Mouse (Mus musculus) macrophage (primary cell): ENCODE results near the gene Angpt4. TPM values are rescaled to one million over a fixed set of nuclear protein-coding genes. Genes with fewer than 3 reads are reported as not detected.

Experiments
- H3K27ac ChIP-seq: fragments of 350-480 bp; formaldehyde crosslinking; 2 replicates; pipeline ENCODE4 v1.9.0; 2021
- H3K36me3 ChIP-seq: fragments of 350-480 bp; formaldehyde crosslinking; 2 replicates; pipeline ENCODE4 v1.9.0; 2021; ENCODE audit errors: inconsistent target
- H3K4me3 ChIP-seq: fragments of 350-480 bp; formaldehyde crosslinking; 2 replicates; pipeline ENCODE4 v1.9.0; 2021; ENCODE audit errors: inconsistent target
- H3K79me2 ChIP-seq: fragments of 350-480 bp; formaldehyde crosslinking; 2 replicates; pipeline ENCODE4 v1.9.0; 2021; ENCODE audit errors: inconsistent target
- WGBS: methylation state at CpG from one replicate; pipeline ENCODE4 v1.1.7; 2026; ENCODE audit warnings: inconsistent platforms; ENCODE audit not compliant: missing documents; 5-methylcytosine and 5-hydroxymethylcytosine counted together
- polyA plus RNA-seq: library from polyadenylated mRNA; stranded (reverse); fragments of 250-400 nt; gene quantifications from 3 replicates; pipeline ENCODE4 v1.2.4, GENCODE M21; 2018; ENCODE audit warnings: inconsistent platforms

The Angpt4 gene
- polyA plus RNA-seq, 1 experiment from 2014 or later, result not detected

GRCm38 (mm10) chr2:151963319-151963718 is 52.3 kb downstream of the Angpt4 start:
- Histone ChIP-seq H3K27ac (no peak overlapping the region), H3K36me3 (no peaks in the 10 kb centered on the region), H3K79me2 (peaks cover 3% of the 10 kb centered on the region; the same call in 1 of the 2 replicates), H3K4me3 (no peak overlapping the region)
- WGBS, result 77% methylated on average over 5 of the region's 5 CpGs

- Histone ChIP-seq H3K79me2 (peaks cover 11% of the 10 kb centered on the region; the same call in 1 of the 2 replicates), H3K27ac (no peak overlapping the region), H3K4me3 (no peak overlapping the region), H3K36me3 (no peaks in the 10 kb centered on the region)
- 60% methylated on average over 9 of the region's 9 CpGs for WGBS
These were observed 53.0 kb downstream of the Angpt4 start for GRCm38 (mm10) chr2:151964052-151964451.

- H3K27ac ChIP-seq, result no peak overlapping the region
- peaks cover 40% of the 10 kb centered on the region for H3K79me2 ChIP-seq
- H3K4me3 ChIP-seq, result no peak overlapping the region
- WGBS, result 65% methylated on average over 9 of the region's 9 CpGs
- H3K36me3 ChIP-seq, result no peaks in the 10 kb centered on the region
These were observed 56.3 kb downstream of the Angpt4 start for GRCm38 (mm10) chr2:151967176-151967750.

GRCm38 (mm10) chr2:151967792-151968191 is 56.8 kb downstream of the Angpt4 start:
- WGBS, result 75% methylated on average over 2 of the region's 2 CpGs
- no peak overlapping the region for H3K27ac ChIP-seq
- no peak overlapping the region for H3K4me3 ChIP-seq

GRCm38 (mm10) chr2:151968451-151968850 is 57.4 kb downstream of the Angpt4 start:
- Histone ChIP-seq H3K79me2 (peaks cover 52% of the 10 kb centered on the region), H3K36me3 (no peaks in the 10 kb centered on the region), H3K27ac (no peak overlapping the region), H3K4me3 (no peak overlapping the region)
- 63% methylated on average over 8 of the region's 8 CpGs for WGBS

More at GRCm38 (mm10) chr2:151967792-151968191, 56.8 kb downstream of the Angpt4 start:
- no peaks in the 10 kb centered on the region for H3K36me3 ChIP-seq
- peaks cover 45% of the 10 kb centered on the region for H3K79me2 ChIP-seq

- H3K79me2 ChIP-seq, result peaks cover 57% of the 10 kb centered on the region
- no peak overlapping the region for H3K4me3 ChIP-seq
- no peaks in the 10 kb centered on the region for H3K36me3 ChIP-seq
- H3K27ac ChIP-seq, result no peak overlapping the region
- 90% methylated on average over 7 of the region's 7 CpGs for WGBS
These were observed 58.0 kb downstream of the Angpt4 start for GRCm38 (mm10) chr2:151968986-151969385.

GRCm38 (mm10) chr2:151969396-151969795 is 58.4 kb downstream of the Angpt4 start:
- H3K36me3 ChIP-seq, result no peaks in the 10 kb centered on the region
- 66% methylated on average over 6 of the region's 6 CpGs for WGBS
- no peak overlapping the region for H3K4me3 ChIP-seq
- H3K79me2 ChIP-seq, result peaks cover 61% of the 10 kb centered on the region
- no peak overlapping the region for H3K27ac ChIP-seq

GRCm38 (mm10) chr2:151970191-151971172 is 59.5 kb downstream of the Angpt4 start:
- Histone ChIP-seq H3K27ac (no peak overlapping the region), H3K36me3 (no peaks in the 10 kb centered on the region), H3K4me3 (no peak overlapping the region), H3K79me2 (peaks cover 72% of the 10 kb centered on the region)
- WGBS, result 71% methylated on average over 52 of the region's 53 CpGs

- Histone ChIP-seq H3K4me3 (no peak overlapping the region), H3K36me3 (no peaks in the 10 kb centered on the region)
- 98% methylated on average over 5 of the region's 5 CpGs for WGBS
These were observed 60.7 kb downstream of the Angpt4 start for GRCm38 (mm10) chr2:151971748-151972147.

GRCm38 (mm10) chr2:151972880-151973594 is 62.0 kb downstream of the Angpt4 start:
- Histone ChIP-seq H3K27ac (peak overlapping the region; percentile 46), H3K36me3 (no peaks in the 10 kb centered on the region), H3K4me3 (peak overlapping the region; percentile 10), H3K79me2 (peaks cover 97% of the 10 kb centered on the region)
- WGBS, result 10% methylated on average over 23 of the region's 23 CpGs

More at GRCm38 (mm10) chr2:151971748-151972147, 60.7 kb downstream of the Angpt4 start:
- Histone ChIP-seq H3K79me2 (peaks cover 85% of the 10 kb centered on the region), H3K27ac (no peak overlapping the region)

GRCm38 (mm10) chr2:151973595-151974562 is 62.9 kb downstream of the Angpt4 start:
- H3K27ac ChIP-seq, result peak overlapping the region; percentile 46
- WGBS, result 4% methylated on average over 36 of the region's 36 CpGs

GRCm38 (mm10) chr2:151975295-151975694 is 64.3 kb downstream of the Angpt4 start:
- Histone ChIP-seq H3K36me3 (no peaks in the 10 kb centered on the region), H3K27ac (no peak overlapping the region), H3K79me2 (peaks cover 97% of the 10 kb centered on the region), H3K4me3 (no peak overlapping the region)
- WGBS, result 92% methylated on average over 5 of the region's 5 CpGs

More at GRCm38 (mm10) chr2:151973595-151974562, 62.9 kb downstream of the Angpt4 start:
- H3K79me2 ChIP-seq, result peaks cover 97% of the 10 kb centered on the region
- no peaks in the 10 kb centered on the region for H3K36me3 ChIP-seq
- peak overlapping the region; percentile 10 for H3K4me3 ChIP-seq

- no peaks in the 10 kb centered on the region for H3K36me3 ChIP-seq
- no peak overlapping the region for H3K27ac ChIP-seq
- WGBS, result 100% methylated on average over 3 of the region's 3 CpGs
- peaks cover 89% of the 10 kb centered on the region for H3K79me2 ChIP-seq
- no peak overlapping the region for H3K4me3 ChIP-seq
These were observed 65.1 kb downstream of the Angpt4 start for GRCm38 (mm10) chr2:151976067-151976466.
